Mouse (Mus musculus) erythroid progenitor cell, adult 5-6 weeks (primary cell): ENCODE results near the gene Lamtor1. TPM values are rescaled to one million over a fixed set of nuclear protein-coding genes. Genes with fewer than 3 reads are reported as not detected.
"Not testable (repeated sequence)": the region's sequence is repeated elsewhere in the genome, so short reads cannot be mapped to it uniquely, and the experiment has no call there.

Experiments
- ATAC-seq: replicated peaks from 2 replicates; pipeline ENCODE4 v1.8.0; 2016; ENCODE audit warnings: moderate number of reproducible peaks, mild to moderate bottlenecking, moderate TSS enrichment, inconsistent platforms; ENCODE audit not compliant: poor library complexity, low FRiP score, severe bottlenecking
- total RNA-seq, 2 experiments: library from RNA; stranded (forward) in 1 of 2; stranded (reverse) in 1 of 2; fragments of 150-400 nt in 1 of 2; fragments of 186-747, 209-891 nt in 1 of 2; gene quantifications; 2 replicates each; pipeline versions ENCODE4 v1.2.3 to v1.2.4; 2015 to 2017; ENCODE audit warnings: low replicate concordance in 2 of 2

The Lamtor1 gene
- total RNA-seq, 2 experiments from 2014 or later, result 26.8 to 28.5 TPM

GRCm38 (mm10) chr7:101896104-101897066, 9.3 kb upstream of the Lamtor1 start:
- ATAC-seq, result peak; percentile 93

- no peak for ATAC-seq
These were observed 5.2 kb upstream of the Lamtor1 start for GRCm38 (mm10) chr7:101900331-101901097.

- ATAC-seq, result no peak
These were observed 3.7 kb upstream of the Lamtor1 start for GRCm38 (mm10) chr7:101901969-101902368.

- no peak for ATAC-seq
These were observed 2.9 kb upstream of the Lamtor1 start for GRCm38 (mm10) chr7:101902846-101903245.

GRCm38 (mm10) chr7:101906287-101906681, 580 bp downstream of the Lamtor1 start, which contains the start of gene Tomt:
TSS of gene Tomt (minus strand) at chr7:101906359.
- no peak for ATAC-seq

GRCm38 (mm10) chr7:101906696-101907095, 992 bp downstream of the Lamtor1 start:
- ATAC-seq, result no peak

GRCm38 (mm10) chr7:101908367-101908766, 2.7 kb downstream of the Lamtor1 start:
- no peak for ATAC-seq

- no peak for ATAC-seq
These were observed 4.4 kb downstream of the Lamtor1 start for GRCm38 (mm10) chr7:101910138-101910537.

GRCm38 (mm10) chr7:101911982-101912381, 6.3 kb downstream of the Lamtor1 start:
- no peak for ATAC-seq

GRCm38 (mm10) chr7:101918071-101918470, 12.4 kb downstream of the Lamtor1 start:
- peak; percentile 82 for ATAC-seq

- ATAC-seq, result not testable (repeated sequence)
These were observed 20.2 kb downstream of the Lamtor1 start for GRCm38 (mm10) chr7:101925892-101926291.

- ATAC-seq, result no peak
These were observed 22.4 kb downstream of the Lamtor1 start for GRCm38 (mm10) chr7:101928093-101928492.

GRCm38 (mm10) chr7:101932551-101932950, 26.8 kb downstream of the Lamtor1 start:
- ATAC-seq, result no peak

GRCm38 (mm10) chr7:101933300-101933699, 27.6 kb downstream of the Lamtor1 start:
- peak; percentile 63 for ATAC-seq

- ATAC-seq, result peak; percentile 96
These were observed 28.1 kb downstream of the Lamtor1 start, which contains the start of the genes Lrrc51 and Numa1 for GRCm38 (mm10) chr7:101933751-101934240. TSS of gene Lrrc51 (minus strand) at chr7:101933895. TSS of gene Numa1 (plus strand) at chr7:101934111.

- ATAC-seq, result no peak
These were observed 30.3 kb downstream of the Lamtor1 start for GRCm38 (mm10) chr7:101935957-101936356.

- ATAC-seq, result no peak
These were observed 31.3 kb downstream of the Lamtor1 start for GRCm38 (mm10) chr7:101936996-101937395.

- ATAC-seq, result no peak
These were observed 31.9 kb downstream of the Lamtor1 start for GRCm38 (mm10) chr7:101937569-101937968.

- ATAC-seq, result no peak
These were observed 32.6 kb downstream of the Lamtor1 start for GRCm38 (mm10) chr7:101938348-101938747.

GRCm38 (mm10) chr7:101939758-101940157, 34.1 kb downstream of the Lamtor1 start:
- no peak for ATAC-seq
